Mouse (Mus musculus) heart, embryonic 12.5 days (tissue): ENCODE measurements around the gene Gm7138. TPM values are rescaled to one million over a fixed set of nuclear protein-coding genes. Genes with fewer than 3 reads are reported as not detected.
"Not testable (repeated sequence)": the region's sequence is repeated elsewhere in the genome, so short reads cannot be mapped to it uniquely, and the experiment has no call there.

Experiments used
- ATAC-seq: fragments of 200-750 bp; cut with Nextera tagmentation; 2 replicates; pipeline ENCODE4 v1.8.0; 2017; ENCODE audit warnings: moderate TSS enrichment, moderate library complexity; ENCODE audit not compliant: insufficient number of reproducible peaks, low FRiP score
- H3K27ac ChIP-seq: fragments of 300-500 bp; sonication (generic); 2 replicates; pipeline ENCODE4 v1.5.1; 2016; ENCODE audit warnings: mild to moderate bottlenecking, moderate library complexity; ENCODE audit not compliant: poor library complexity, severe bottlenecking
- H3K27me3 ChIP-seq: fragments of 300-500 bp; sonication (generic); replicated peaks from 2 replicates; pipeline ENCODE4 v1.6.1; 2016; ENCODE audit warnings: mild to moderate bottlenecking, moderate library complexity
- H3K36me3 ChIP-seq: fragments of 300-500 bp; sonication (generic); 2 replicates; pipeline ENCODE4 v1.6.1; 2016; ENCODE audit warnings: mild to moderate bottlenecking, moderate library complexity
- H3K4me1 ChIP-seq: fragments of 300-500 bp; sonication (generic); replicated peaks from 2 replicates; pipeline ENCODE4 v1.6.1; 2016; ENCODE audit warnings: mild to moderate bottlenecking
- H3K4me2 ChIP-seq: fragments of 300-500 bp; sonication (generic); 2 replicates; pipeline ENCODE4 v1.6.1; 2016; ENCODE audit warnings: mild to moderate bottlenecking, moderate library complexity
- H3K4me3 ChIP-seq: fragments of 300-500 bp; sonication (generic); 2 replicates; pipeline ENCODE4 v1.5.1; 2016; ENCODE audit warnings: mild to moderate bottlenecking
- H3K9ac ChIP-seq: fragments of 300-500 bp; sonication (generic); 2 replicates; pipeline ENCODE4 v1.6.1; 2016; ENCODE audit warnings: mild to moderate bottlenecking, moderate library complexity
- H3K9me3 ChIP-seq: fragments of 300-500 bp; sonication (generic); replicated peaks from 2 replicates; pipeline ENCODE4 v1.6.1; 2016; ENCODE audit warnings: mild to moderate bottlenecking, moderate library complexity
- WGBS: fragments of 180-500 bp; shearing (Covaris S2); methylation state at CpG from one replicate; pipeline ENCODE4 v1.1.7; 2016; 5-methylcytosine and 5-hydroxymethylcytosine counted together
- polyA plus RNA-seq: library from polyadenylated mRNA; unstranded; fragments of >200 nt; fragmentation: Nextera tagmentation; extraction: Ambion mirVana; gene quantifications from 2 replicates; pipeline ENCODE4 v1.2.1, GENCODE M21; 2016

Gene Gm7138
- not detected in 2 replicates for polyA plus RNA-seq

DNA sequence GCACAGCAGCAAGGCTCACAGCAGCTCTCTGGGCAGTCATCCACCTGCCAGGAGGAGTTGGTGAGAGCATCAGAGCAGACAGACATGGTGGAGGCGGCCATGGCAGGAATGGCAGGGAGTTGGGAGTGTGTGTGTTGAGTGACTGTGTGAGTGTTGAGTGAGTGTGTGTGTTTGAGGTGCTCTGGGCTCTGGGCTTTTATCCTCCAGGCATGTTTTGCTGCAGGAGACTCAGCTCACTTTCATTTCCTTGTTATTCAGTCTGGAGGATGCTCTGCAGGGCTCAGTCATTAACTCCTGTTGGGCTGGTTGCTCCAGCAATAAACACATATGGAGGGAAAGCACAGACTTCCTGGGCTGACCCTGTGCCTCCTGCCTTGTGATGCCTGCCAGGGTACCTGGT is at the start of gene Gm7138:
Gm7138 (minus strand) TSS at position 101 of the 400 bp plus-strand sequence.
- not testable (repeated sequence) for H3K9me3 ChIP-seq, ATAC-seq, H3K9ac ChIP-seq, H3K4me2 ChIP-seq, H3K27me3 ChIP-seq, H3K36me3 ChIP-seq, H3K4me3 ChIP-seq, H3K4me1 ChIP-seq, H3K27ac ChIP-seq
- WGBS: 33% methylated on average over 1 of the region's 1 CpGs

DNA sequence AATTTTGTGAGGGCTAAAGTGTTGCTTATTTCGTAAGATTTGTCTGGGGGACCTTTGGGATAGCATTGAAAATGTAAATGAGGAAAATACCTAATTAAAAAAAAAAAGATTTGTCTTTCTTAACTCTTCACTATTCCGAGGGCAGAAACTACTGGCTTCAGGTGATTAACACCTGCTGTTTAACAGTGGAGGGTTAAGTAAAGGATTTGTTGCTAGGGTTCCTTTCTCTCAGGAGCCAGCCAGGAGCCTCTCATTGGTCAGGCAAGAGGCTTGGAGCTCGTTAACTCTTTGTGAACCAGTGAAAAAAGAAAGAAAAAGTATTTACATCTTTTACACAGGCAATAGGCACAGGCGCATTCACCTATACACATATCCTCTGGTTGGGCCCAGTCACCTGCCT is 42.5 kb upstream of the Gm7138 start:
- Histone ChIP-seq H3K27me3 (0 out of 2 replicates have a peak, but pooled peaks cover 4% of the 10 kb centered on the region), H3K9me3 (0 out of 2 replicates have a peak, but pooled peaks cover 6% of the 10 kb centered on the region), H3K36me3 (no peaks in the 10 kb centered on the region), H3K4me1 (no peaks in the 10 kb centered on the region), H3K9ac (no peak overlapping the region), H3K4me3 (no peak overlapping the region), H3K4me2 (no peak overlapping the region), H3K27ac (no peak overlapping the region)
- 41% methylated on average over 4 of the region's 4 CpGs for WGBS
- ATAC-seq: no peak

DNA sequence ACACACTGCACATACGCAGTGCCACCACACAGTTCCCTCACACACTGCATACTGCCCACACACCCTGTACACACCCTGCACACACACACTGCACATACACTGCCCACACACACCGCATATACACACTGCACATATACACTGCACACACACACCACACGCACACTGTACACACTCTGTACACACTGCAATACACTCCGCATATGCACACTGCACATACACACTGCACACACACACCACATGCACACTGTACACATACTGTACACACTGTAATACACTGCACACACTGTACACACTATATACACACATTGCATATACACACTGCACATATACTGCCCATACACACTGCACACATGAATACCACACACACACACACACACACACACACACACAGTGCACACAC is 41.8 kb upstream of the Gm7138 start:
- Histone ChIP-seq H3K4me1 (no peaks in the 10 kb centered on the region), H3K9me3 (0 out of 2 replicates have a peak, but pooled peaks cover 2% of the 10 kb centered on the region), H3K36me3 (no peaks in the 10 kb centered on the region), H3K27ac (no peak overlapping the region), H3K4me3 (no peak overlapping the region), H3K4me2 (no peak overlapping the region), H3K27me3 (0 out of 2 replicates have a peak, but pooled peaks cover 7% of the 10 kb centered on the region), H3K9ac (no peak overlapping the region)
- WGBS: 94% methylated on average over 4 of the region's 4 CpGs
- no peak for ATAC-seq

DNA sequence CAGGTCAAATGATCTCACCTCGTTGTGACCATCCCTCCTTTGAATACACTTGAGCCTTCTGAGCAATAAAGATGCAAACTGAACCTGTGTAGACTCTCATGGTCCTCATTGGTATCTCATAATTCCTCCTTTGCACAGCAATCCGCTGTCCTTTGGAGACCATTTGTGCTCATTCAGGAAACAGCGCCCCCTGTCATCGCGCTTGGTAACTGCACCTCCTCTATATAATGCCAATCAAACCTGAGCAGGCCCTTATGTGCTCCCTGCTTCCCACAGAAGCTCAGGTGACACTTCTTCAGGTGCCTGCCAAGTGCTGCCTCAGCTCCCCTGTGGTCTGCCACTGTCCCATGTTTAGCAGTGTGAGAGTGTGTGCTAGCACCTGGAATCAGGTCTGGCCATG is 38.8 kb upstream of the Gm7138 start:
- no peak overlapping the region for H3K4me2 ChIP-seq
- H3K27me3 ChIP-seq: 0 out of 2 replicates have a peak, but pooled peaks cover 7% of the 10 kb centered on the region
- no peak for ATAC-seq
- H3K9ac ChIP-seq: no peak overlapping the region
- H3K4me3 ChIP-seq: no peak overlapping the region
- no peaks in the 10 kb centered on the region for H3K9me3 ChIP-seq
- H3K4me1 ChIP-seq: no peaks in the 10 kb centered on the region
- H3K27ac ChIP-seq: no peak overlapping the region
- 19% methylated on average over 5 of the region's 5 CpGs for WGBS
- no peaks in the 10 kb centered on the region for H3K36me3 ChIP-seq

DNA sequence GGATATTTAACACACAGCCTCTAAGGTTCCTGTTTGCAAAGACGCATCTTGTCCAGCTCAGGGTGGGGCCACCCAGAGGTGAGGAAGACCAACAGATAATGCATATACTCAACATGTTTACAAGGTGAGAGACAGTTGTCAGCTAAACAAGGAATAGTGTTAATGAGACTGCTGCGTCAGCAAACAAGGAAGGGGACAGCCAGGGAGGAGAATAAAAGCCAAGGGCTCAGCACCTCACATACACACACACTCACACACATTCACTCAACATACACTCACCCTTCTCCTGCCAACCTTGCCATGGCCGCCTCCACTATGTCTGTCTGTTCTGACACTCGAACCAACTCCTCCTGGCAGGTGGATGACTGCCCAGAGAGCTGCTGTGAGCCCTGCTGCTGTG is 37.6 kb upstream of the Gm7138 start, which contains the start of gene Gm2696:
Gm2696 (plus strand) TSS at position 301 of the 400 bp plus-strand sequence.
- H3K9ac ChIP-seq: no peak within 1 kb of the TSS
- WGBS: 35% methylated on average over 4 of the region's 4 CpGs
- no peaks in the 10 kb centered on the region for H3K36me3 ChIP-seq
- no peaks in the 10 kb centered on the region for H3K4me1 ChIP-seq
- H3K9me3 ChIP-seq: peaks cover 6% of the 10 kb centered on the region; the same call in 1 of the 2 replicates
- H3K27ac ChIP-seq: no peak within 1 kb of the TSS
- H3K4me2 ChIP-seq: no peak within 1 kb of the TSS
- no peak within 1 kb of the TSS for H3K4me3 ChIP-seq
- ATAC-seq: no peak
- H3K27me3 ChIP-seq: 0 out of 2 replicates have a peak, but pooled peaks cover 7% of the 10 kb centered on the region

DNA sequence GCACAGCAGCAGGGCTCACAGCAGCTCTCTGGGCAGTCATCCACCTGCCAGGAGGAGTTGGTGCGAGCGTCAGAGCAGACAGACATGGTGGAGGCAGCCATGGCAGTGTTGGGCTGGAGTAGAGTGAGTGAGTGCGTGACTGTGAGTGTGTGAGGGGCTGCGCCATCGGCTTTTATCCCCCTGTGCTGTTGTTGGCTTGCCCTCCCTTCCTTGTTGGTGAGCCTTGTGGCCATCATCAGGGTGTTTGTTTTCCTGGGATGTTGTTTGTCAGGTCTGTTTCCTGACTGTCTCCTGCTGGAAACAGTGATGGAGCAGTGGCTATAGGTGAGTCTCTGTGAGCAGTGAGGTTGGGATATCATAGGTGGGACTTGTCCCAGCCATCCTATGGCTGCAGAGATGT is 35.0 kb upstream of the Gm7138 start, which contains the start of gene Gm9507:
Gm9507 (minus strand) TSS at position 101 of the 400 bp plus-strand sequence.
- H3K9ac ChIP-seq: no peak within 1 kb of the TSS
- no peak for ATAC-seq

DNA sequence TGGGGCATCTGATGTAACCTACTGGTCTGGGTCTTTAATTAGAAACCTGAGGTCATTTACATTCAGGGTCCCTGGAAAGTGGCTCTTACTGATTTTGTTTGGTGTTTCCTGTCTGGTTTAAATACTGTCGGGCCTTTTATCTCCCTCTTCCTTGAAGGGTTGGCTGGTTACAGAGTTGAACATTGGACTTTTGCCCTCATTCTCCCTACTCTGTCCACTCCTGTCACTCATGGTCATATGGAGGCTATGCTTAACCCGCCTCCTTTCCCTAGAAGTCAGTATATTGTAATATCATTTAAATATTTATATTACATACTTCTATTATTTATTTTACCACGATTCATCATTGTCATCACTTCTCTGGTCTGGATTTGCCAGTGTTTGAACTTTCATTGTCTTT is 27.4 kb upstream of the Gm7138 start:
- no peaks in the 10 kb centered on the region for H3K36me3 ChIP-seq
- no peak overlapping the region for H3K27ac ChIP-seq
- WGBS: 61% methylated on average over 3 of the region's 3 CpGs
- H3K4me2 ChIP-seq: no peak overlapping the region
- H3K4me3 ChIP-seq: no peak overlapping the region
- H3K27me3 ChIP-seq: no peaks in the 10 kb centered on the region
- ATAC-seq: no peak
- peaks cover 4% of the 10 kb centered on the region for H3K4me1 ChIP-seq
- 0 out of 2 replicates have a peak, but pooled peaks cover 2% of the 10 kb centered on the region for H3K9me3 ChIP-seq
- no peak overlapping the region for H3K9ac ChIP-seq

More for the DNA sequence above, 35.0 kb upstream of the Gm7138 start, which contains the start of gene Gm9507:
- Histone ChIP-seq H3K4me2 (no peak within 1 kb of the TSS), H3K9me3 (peaks cover 8% of the 10 kb centered on the region; the same call in 1 of the 2 replicates), H3K36me3 (no peaks in the 10 kb centered on the region), H3K27me3 (0 out of 2 replicates have a peak, but pooled peaks cover 7% of the 10 kb centered on the region), H3K4me3 (no peak within 1 kb of the TSS), H3K27ac (no peak within 1 kb of the TSS), H3K4me1 (no peaks in the 10 kb centered on the region)
- 63% methylated on average over 5 of the region's 5 CpGs for WGBS

DNA sequence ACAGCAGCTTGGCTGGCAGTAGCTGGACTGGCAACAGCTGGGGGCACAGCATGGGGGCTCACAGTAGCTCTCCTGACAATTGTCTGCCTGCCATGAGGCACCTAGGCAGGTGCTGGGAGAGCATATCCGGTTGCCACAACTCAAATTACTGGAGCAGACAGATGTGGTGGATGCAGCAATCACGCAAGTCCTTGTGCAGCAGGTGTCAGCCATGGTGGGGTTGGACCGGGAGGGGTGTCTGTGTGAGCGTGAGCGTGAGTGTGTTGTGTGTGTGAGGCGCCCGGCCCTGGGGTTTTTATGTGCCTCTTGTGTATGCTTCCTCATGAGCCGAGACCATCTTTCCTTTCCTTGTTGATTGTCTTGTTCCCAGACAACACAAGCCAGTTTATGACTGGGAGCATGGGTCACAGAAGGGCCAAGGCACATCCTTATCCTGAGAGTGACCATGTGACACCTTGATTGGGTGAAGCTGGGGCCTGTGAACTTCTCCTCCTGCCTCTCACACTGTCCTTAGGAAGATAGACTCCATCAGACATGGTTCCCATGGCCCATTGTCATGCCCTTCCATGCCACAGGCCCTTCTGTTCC is 22.3 kb upstream of the Gm7138 start, which contains the start of gene Gm19668:
Gm19668 (minus strand) TSS at position 213 of the 588 bp plus-strand sequence.
- WGBS: 53% methylated on average over 8 of the region's 8 CpGs
- no peak for ATAC-seq

DNA sequence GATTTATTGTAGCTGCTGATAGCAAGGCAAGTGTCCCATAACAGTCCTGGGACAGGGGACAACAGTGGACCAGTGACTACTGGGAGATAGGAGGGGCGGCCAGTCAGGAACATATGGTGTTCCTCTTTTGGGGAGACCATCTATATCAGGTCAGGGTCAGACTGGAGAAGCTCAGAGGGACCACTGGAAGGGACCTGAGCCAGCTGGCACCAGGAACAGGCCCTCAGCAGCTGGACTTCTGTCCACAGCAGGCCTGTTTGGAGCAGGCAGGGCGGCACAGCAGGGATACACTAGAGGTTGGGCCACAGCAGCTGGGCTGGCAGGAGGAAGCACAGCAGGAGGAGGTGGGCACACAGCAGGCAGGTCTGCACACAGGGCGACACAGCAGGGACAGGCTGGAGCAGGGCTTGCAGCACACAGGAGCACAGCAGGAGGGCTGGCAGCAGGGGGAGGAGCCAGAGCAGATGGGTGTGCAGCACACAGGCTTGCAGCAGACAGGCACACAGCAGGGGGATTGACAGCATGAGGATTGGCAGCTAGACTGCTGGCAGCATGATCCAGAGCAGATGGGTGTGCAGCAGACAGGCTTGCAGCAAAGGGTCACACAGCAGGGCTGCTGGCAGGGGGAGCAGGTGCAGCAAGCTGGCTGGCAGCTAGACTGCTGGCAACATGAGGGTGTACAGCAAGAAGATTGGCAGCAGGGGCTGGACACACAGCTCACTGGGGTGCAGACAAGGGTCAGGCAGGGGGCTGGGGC is 21.6 kb upstream of the Gm7138 start:
- H3K27ac ChIP-seq, H3K4me2 ChIP-seq, H3K9ac ChIP-seq, H3K27me3 ChIP-seq, H3K4me3 ChIP-seq, H3K9me3 ChIP-seq, H3K36me3 ChIP-seq, ATAC-seq: not testable (repeated sequence)
- H3K4me1 ChIP-seq: peaks cover 22% of the 10 kb centered on the region
- WGBS: 35% methylated on average over 3 of the region's 3 CpGs

More for the DNA sequence above, 22.3 kb upstream of the Gm7138 start, which contains the start of gene Gm19668:
- Histone ChIP-seq H3K4me1 (peaks cover 22% of the 10 kb centered on the region), H3K27me3 (no peaks in the 10 kb centered on the region), H3K36me3 (no peaks in the 10 kb centered on the region), H3K9me3 (no peaks in the 10 kb centered on the region), H3K4me2 (no peak within 1 kb of the TSS), H3K27ac (no peak within 1 kb of the TSS), H3K4me3 (no peak within 1 kb of the TSS), H3K9ac (no peak within 1 kb of the TSS)

DNA sequence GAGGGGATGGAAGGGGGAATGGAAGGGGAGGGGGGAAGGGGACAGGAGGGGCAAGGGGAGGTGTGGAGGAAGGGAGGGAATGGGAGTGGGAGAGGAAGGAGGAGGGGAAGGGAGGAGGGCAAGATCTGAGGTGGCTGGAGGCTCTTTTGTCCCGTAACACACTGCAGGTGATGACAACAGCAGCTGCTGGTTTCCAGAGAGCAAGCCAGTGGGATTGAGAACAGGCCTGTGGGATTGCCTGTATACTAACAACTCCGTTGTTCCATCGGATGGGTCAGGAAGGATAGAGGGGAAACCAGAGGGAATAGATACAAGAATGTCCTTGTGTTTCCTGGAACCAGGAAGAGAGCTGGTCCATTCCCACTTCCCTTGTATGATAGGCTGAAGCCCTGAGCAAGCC is 20.9 kb upstream of the Gm7138 start:
- Histone ChIP-seq H3K27me3 (no peaks in the 10 kb centered on the region), H3K4me1 (peaks cover 22% of the 10 kb centered on the region), H3K9me3 (no peaks in the 10 kb centered on the region), H3K36me3 (no peaks in the 10 kb centered on the region), H3K4me2 (no peak overlapping the region), H3K27ac (no peak overlapping the region), H3K9ac (no peak overlapping the region), H3K4me3 (no peak overlapping the region)
- 0 out of 2 replicates have a peak, but pooled peaks have one; percentile 51 for ATAC-seq
- WGBS: 3% methylated on average over 3 of the region's 3 CpGs

DNA sequence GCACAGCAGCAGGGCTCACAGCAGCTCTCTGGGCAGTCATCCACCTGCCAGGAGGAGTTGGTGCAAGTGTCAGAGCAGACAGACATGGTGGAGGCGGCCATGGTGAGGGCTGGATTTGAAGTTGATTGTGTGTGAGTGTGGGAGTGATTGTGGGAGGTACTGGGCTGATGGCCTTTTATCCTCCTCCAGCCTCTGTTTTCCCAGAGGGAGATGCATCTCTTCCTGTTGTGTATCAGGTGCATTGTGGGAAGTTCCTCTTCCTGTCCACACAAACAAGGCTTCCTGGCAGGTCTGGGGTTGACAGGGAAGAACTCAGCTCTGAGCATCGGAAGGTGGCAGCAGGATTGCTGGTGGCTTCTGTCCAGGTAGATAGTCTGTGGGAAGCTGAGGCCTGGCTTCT is 18.2 kb upstream of the Gm7138 start, which contains the start of gene Gm9639:
Gm9639 (minus strand) TSS at position 101 of the 400 bp plus-strand sequence.
- no peaks in the 10 kb centered on the region for H3K9me3 ChIP-seq
- ATAC-seq: no peak
- no peaks in the 10 kb centered on the region for H3K36me3 ChIP-seq
- H3K9ac ChIP-seq: no peak within 1 kb of the TSS
- no peak within 1 kb of the TSS for H3K27ac ChIP-seq
- no peak within 1 kb of the TSS for H3K4me2 ChIP-seq
- peaks cover 22% of the 10 kb centered on the region for H3K4me1 ChIP-seq
- no peak within 1 kb of the TSS for H3K4me3 ChIP-seq
- no peaks in the 10 kb centered on the region for H3K27me3 ChIP-seq
- 67% methylated on average over 2 of the region's 2 CpGs for WGBS
